Mouse (Mus musculus): ENCODE data around the gene Lgals4.
"Not testable (repeated sequence)": the region's sequence is repeated elsewhere in the genome, so short reads cannot be mapped to it uniquely, and the experiment has no call there.

Lgals4 gene

DNA sequence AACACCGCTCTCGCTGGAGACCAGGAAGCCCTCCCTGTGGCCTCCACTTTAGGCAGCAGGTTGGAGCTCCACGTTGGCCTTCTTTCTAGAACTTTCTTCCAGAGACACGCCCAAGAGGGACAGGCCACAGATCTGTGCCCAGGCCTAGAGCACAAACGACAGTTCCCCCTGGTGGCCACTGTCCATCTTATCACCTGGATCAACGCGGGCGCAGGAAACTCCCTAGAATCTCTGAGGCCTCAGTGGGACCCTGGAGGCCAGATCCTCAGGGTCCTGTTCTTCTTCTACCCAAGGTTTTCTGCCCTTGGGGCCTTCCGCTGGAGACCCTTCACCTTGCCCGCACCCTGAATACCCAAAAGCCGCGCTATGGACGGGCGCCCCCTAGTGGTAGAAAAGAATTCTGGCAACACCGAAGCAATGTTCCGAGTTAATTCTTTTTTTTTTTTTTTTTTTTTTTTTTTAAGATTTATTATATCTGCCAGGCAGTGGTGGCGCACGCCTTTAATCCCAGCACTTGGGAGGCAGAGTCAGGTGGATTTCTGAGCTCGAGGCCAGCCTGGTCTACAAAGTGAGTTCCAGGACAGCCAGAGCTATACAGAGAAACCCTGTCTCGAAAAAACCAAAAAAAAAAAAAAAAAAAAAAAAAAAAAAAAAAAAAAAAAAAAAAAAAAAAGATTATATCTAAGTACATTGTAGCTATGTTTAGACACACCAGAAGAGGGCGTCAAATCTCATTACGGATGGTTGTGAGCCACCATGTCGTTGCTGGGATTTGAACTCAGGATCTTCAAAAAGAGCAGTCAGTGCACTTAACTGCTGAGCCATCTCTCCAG, 34.1 kb downstream of the Lgals4 start:
- peak; percentile 37 for DNase-seq

DNA sequence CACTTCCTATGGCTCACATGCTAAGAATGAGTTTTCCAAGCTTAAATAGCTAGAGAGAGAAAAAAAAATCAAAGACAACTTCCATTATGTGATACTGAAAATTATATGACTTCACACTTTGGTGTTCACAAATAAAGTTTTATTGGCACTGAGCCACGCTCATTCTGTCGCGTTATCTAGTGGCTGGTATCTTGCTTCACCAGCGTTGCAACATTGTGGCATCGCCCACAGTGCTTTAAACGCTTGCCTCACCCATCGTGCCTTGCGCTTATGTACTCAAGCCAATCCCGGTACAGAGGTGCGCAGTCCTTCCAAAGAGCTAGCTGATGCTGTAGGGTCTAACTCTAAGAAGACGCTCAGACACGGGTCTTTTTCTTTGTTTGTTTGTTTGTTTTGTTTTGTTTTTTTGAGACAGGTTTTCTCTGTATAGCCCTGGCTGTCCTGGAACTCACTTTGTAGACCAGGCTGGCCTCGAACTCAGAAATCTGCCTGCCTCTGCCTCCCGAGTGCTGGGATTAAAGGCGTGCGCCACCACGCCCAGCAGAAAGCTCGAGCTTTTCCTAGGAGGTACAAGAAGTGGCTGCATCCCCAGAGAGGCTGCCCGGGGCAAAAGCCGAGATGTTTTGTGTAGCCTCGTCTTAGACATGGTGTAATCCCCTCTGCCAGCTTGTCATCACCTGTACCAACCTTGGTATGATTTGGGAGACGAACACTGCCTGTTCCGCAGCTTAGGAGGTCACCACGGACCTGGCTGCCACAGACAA, 37.4 kb downstream of the Lgals4 start:
- no peak for DNase-seq

DNA sequence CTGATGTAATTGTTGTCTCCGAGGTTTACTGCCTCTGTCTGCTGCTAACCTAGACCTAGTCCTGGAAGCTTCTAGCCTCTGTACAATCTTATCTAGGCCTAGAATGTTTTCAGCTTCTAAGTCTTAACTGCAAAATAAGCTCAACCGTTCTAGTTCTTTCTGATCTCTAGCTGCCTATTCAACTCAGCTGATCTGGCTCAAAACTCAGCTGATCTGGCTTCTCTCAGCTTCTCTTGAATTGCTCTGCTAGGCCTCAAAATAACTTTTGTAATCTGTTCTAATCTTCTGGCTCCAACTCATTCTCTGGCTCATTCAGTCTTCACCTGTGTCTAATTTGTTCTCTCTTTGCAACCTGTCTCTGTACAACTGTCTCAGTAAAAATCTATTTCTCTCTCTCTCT, 40.9 kb downstream of the Lgals4 start:
- DNase-seq: no peak

DNA sequence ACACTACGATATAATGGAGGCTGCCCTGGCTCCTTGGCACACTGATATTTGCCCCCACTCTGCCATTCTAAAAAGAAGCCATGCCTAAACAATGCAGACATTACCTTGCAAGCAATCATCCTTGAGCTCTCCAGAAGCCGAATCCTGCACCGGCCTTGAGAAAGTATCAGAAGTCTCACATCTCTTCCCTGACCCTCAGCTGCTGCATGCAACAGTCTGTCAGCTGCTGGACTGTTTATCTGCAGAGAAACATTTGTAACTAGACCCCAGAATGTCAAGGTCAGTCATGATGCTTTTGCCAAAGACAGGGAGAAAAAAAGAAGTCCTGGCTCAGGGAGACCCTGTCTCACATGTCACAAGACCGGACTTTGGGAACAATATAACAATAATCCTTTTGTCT, 42.4 kb downstream of the Lgals4 start:
- DNase-seq: no peak

DNA sequence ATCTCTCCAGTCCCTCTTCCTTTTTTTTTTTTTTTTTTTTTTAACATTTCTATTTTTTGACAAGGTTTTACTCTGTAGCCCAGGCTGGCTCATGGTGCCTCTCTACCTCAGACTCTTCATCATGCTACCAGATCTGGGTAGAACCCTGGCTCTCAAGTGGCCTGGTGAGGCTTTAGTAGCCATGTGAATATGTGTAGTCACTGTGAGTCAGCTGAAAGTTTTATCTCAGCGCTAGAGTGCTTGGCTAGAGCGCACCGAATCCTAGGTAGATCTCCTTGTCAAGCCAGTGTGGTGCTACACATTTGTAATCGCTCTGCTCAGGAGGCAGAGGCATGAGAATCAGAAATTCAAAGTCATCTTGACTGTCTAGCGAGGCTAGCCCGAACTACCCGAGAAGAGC, 43.5 kb downstream of the Lgals4 start:
- DNase-seq: no peak

DNA sequence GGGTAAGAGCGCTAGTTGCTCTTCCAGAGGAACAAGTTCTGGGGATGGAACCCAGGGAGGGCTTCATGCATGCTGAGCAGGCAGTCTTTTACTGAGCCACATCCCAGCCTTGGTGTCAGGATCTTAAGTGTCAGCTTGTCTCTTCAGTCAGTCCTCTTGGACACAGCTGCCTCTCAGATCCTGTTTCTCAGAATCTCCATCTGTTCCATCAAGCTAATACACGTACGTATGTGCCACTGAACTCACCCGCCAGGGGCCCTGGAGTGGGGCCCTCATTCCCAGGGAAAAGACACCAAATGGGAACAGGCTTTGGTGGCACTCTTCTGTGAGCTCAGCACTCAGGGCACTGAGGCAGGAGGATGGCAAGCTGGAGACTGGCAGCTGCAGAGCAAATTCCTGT, 44.2 kb downstream of the Lgals4 start:
- DNase-seq: no peak

DNA sequence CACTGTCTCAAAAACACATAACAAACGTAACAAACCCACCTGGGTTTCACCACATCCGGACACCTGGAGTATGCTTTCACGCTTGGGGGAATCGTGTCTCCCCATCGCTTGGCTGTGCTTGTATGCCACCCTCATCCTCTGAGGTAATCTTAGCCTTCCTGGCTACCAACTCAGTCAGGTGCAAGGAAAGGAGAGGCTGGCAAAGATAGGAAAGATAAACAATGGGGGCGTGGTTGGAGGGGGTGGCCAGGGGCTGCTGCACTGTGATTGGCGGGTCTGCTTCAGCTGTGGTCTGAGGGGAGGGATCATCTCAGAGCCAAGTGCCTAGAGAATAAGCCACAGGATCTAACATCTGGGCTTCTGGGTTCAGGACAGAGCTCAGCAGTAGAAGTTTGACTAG, 46.0 kb downstream of the Lgals4 start:
- DNase-seq: no peak

DNA sequence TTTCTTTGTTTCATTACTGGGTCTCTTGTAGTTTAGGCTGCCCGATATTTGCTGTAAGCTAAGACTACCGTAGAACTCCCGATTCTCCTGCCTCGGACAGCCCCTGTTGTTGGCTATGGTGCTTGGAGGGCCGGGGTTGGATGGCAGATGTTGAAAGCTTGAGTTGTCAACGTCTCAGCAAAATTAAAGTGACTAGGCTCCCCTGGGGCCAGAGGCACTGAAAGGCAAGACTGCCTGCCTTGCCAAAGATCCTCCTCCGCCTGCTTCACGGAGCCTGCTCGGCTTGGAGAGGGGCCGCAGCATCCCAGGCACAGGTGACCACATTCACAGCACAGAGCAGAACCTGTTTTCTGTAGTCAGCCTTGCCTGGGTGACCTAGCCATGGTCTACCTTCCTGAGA, 46.9 kb downstream of the Lgals4 start:
- no peak for DNase-seq

DNA sequence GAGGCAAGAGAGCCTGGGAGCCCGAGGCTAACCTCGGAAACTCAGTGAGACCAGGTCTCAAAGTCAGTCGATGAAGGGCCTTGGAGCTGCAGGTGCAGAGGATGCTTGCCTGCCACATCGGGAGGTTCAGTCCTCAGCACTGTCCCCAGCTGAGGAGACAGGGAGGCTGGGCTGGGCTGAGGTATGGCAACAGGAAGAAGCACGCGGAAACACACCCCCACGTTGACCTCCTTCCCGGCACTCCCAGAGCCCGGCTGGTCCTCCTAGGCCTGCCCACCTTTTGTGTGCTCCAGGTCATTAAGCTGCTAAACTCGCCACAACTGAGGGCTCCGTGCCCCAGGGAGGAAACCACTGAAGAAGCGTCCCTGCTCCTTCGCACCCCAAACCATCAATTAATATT, 47.5 kb downstream of the Lgals4 start, which contains the start of gene Capn12:
Capn12 (plus strand) TSS at position 224 of the 400 bp plus-strand sequence.
- DNase-seq: no peak

DNA sequence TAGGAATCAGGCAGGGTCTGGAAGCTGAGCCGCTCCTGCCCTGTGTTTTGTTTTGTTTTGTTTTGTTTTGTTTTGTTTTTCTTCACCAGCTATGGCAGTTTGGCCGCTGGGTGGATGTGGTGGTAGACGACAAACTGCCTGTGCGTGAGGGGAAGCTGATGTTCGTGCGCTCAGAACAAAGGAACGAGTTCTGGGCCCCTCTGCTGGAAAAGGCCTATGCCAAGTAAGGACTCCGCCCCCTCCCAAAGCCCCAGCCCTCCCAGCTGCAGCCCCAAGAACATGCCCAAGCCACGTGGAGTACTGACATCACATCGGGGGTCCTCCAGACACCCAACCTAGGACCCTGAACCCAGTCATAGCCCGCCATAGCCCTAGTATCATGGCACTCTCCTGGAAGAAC, 49.4 kb downstream of the Lgals4 start:
- DNase-seq: no peak

DNA sequence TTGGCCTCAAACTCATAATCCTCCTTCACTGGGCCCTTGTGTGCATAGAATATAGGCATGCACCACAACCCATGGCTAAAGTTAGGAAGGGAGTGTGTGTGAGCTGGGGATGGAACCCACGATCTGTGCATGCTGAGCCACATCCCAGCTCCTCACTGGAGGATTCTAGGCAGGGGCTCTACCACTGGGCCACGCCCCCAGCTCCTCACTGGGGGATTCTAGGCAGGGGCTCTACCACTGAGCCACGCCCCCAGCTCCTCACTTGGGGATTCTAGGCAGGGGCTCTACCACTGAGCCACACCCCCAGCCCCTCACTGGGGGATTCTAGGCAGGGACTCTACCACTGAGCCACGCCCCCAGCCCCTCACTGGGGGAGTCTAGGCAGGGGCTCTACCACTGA, 50.0 kb downstream of the Lgals4 start:
- DNase-seq: not testable (repeated sequence)

DNA sequence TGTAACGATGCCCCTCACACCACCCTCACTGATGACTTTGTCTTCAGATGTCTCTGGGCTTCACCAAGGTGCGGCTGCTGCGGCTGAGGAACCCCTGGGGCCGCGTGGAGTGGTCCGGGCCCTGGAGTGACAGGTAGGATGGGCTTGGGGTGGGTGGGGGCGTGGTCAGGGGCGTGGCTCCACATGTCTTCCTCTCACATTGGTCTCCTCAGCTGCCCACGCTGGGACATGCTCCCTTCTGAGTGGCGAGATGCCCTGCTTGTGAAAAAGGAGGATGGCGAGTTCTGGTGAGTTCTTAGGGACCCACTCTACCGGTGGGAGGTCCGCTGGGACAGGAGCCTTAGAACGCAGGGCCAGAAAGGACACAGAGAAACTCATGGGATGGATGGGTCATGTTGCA, 52.8 kb downstream of the Lgals4 start:
- DNase-seq: no peak

DNA sequence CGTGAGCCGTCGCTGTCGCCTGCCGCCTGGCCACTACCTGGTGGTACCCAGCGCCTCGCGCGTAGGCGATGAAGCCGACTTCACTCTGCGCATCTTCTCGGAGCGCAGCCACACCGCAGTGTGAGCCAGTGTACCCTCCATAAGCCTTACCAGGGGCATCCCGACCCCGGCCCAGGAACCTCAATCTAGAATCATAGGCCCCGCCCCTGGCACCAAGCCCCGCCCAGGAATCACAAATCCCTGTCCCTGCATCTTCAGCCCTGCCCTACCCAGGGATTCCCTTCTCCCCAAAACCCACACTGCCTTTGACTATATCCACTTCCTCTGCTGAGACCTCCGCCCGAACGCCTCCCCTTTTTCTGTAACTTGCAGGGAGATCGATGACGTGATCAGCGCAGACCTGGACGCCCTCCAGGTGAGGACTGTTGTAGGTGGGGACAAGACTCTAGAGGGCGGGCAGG, 55.1 kb downstream of the Lgals4 start:
- no peak for DNase-seq

Data from right cerebral cortex, postnatal 25 days (tissue).